Mouse (Mus musculus): ENCODE measurements around the gene Pepd.

Gene Pepd

DNA sequence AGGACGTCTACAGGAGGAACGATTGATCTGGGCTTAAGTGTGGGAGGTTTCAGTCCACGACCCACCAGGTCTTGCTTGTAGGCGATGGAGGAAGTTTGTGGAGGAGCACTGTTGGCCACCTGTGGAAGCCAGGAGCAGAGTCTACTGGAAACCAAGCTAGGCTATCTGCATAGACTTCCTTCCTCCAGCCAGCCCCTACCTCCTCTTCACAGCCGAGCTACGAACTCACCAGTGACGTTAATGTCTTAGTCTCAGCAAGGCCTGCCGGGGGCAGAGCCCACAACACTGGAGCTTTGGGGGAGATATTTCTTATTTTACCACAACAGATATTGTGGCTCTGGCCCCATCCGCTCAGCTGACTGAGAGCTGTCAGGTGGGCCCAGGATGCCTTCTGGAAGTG, 73.0 kb downstream of the Pepd start:
- no peak for DNase-seq

GRCm38 (mm10) chr7:34985646-34986045, 73.5 kb downstream of the Pepd start:
- DNase-seq, result no peak

DNA sequence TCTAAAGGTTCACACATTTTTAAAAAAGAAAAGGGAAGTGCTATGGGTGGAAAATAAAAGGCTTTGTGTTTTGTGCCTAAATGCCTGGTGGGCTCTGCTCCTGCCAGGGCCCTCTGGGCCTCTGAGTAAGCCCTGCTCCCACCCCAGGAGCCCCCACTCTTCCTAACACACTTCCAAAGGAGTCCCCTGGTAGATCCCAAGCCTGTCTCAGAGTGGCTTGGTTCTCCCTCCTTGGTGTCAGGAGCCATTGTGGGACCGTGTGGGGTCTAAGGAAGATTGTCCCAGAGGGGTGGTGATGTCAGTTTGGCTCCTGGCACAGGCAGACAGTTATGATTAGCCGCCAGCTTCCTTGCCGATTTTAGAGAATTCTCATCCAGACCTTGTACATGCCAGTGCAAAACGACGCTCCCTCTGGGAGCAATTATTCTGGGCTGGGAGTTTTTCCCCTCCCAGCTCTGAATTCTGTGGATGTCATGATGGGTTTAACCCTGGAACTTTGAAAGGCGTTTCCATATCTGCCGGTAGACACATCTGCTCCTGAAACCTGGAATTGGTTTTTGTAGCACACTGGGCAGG, 74.5 kb downstream of the Pepd start:
- no peak for DNase-seq

DNA sequence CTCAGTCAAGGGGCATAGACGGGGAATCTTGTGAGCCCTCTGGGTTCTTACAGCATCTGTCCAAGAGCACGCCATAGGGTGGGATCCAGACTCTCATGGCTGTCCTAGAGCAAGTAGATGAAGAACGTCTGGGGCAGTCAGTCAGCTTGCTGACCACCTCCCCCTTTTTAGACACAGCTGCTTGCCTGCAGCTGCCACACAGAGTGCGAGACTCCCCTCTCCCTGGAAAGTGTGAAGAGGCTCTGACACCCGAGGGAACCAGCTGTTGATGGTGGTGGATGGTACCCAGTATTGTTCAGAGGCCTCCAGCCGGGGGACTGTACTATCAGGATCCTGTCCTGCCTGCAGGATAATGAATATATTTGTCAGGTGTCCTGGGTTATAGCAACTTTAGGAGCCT, 75.1 kb downstream of the Pepd start:
- no peak for DNase-seq

DNA sequence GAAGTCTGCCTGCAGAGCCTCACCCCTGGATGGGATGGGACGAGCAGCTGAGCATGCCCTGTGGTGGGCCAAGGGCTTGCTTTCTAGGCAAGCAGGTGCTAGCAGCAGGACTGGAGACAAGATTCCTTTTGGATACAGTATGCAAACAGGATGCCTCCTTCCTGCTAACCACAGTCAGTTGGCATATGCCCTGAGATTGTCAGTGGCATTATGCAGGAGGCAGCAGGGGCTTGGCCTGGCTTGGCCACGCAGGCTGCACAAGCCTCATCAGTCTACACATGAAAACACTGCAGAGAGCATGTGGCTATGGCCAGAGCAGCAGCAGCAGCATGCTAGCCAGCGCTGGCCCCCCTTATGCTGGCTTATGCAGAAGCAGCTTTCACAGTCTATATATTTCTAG, 76.3 kb downstream of the Pepd start:
- no peak for DNase-seq

- no peak for DNase-seq
Measured at GRCm38 (mm10) chr7:34991731-34992246, 79.6 kb downstream of the Pepd start.

DNA sequence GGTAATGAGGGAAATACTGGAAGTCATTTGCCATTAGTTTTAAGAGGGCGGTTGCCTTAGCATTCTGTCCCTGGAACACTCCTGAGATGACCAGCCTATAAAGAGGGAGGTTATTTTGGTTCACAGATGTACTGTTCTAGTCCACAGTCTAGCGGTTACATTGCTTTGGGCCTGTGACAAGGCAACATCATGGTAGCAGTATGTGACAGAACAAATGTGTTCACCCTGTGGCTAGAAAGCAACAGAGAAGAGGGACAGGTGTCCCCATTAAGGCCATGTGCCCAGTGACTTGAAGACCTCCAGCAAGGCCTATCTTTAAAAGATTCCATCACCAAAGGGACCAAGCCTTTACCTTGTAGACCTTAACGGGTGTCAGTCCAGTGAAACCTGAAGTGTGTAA, 80.6 kb downstream of the Pepd start:
- no peak for DNase-seq

- DNase-seq, result no peak
Measured at GRCm38 (mm10) chr7:34995872-34996662, 83.9 kb downstream of the Pepd start.

DNA sequence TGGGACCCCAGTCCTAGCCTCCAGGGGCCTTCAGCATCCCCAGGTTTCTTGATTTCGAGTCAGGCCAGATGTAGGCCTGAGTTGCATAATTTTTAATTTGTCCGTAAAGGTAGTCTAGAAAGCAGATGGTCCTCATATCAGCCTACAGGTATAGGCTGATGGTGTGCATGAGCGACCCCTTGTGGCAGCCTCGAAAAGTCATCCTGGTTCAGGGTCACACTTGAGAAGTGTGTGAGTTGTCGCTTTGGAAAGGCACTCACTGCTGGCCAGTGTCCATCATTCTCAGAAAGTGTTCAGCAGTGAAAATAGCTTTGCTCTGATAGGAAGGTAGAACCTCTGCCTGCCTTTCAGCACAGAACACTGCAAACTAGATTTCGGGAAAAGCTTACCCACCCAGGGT, 88.7 kb downstream of the Pepd start:
- DNase-seq, result peak; percentile 55

GRCm38 (mm10) chr7:35003171-35003737, 91.1 kb downstream of the Pepd start:
- no peak for DNase-seq

GRCm38 (mm10) chr7:35006661-35007060, 94.5 kb downstream of the Pepd start:
- no peak for DNase-seq

DNA sequence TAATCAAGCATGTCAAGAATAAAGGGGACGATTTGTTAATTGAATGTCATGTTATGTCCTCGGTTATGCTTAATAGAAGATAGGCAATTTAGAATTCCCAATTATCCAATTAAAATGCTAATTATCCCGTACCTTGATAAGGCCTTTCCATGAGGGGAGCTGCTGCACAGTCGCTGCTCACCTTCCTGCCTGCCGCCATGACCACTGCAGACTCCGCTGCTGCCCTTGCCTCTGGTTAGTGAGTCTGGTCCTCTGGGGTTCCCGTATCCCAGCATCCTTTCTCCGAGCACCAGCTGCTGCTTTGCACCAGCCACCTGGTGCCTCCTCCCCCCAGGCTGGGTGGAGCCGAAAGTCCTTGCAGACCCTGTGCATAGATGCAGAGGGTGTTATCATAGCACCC, 101.0 kb downstream of the Pepd start:
- DNase-seq, result no peak

DNA sequence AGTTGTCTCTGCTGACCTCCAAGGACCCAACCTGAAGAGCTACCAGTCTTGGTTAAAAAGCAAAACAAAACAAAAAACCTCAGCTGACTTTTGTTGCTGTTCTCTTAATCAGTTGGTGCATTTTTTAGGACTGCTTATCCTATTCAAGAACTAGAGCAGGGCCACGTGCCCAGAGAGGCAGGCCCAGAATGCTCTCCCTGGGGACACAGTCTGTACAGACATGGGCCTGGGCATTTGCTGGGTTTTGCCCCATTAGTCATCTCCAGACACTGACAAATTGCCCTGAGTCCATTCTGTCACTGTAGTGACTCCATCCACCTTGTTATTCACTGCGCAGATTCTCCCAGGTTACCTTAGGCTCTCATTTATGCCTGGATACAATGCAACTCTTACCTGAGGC, 103.1 kb downstream of the Pepd start:
- DNase-seq, result no peak

GRCm38 (mm10) chr7:35021365-35021764, 109.2 kb downstream of the Pepd start:
- DNase-seq, result no peak

GRCm38 (mm10) chr7:35023251-35023650, 111.1 kb downstream of the Pepd start:
- DNase-seq, result no peak

DNA sequence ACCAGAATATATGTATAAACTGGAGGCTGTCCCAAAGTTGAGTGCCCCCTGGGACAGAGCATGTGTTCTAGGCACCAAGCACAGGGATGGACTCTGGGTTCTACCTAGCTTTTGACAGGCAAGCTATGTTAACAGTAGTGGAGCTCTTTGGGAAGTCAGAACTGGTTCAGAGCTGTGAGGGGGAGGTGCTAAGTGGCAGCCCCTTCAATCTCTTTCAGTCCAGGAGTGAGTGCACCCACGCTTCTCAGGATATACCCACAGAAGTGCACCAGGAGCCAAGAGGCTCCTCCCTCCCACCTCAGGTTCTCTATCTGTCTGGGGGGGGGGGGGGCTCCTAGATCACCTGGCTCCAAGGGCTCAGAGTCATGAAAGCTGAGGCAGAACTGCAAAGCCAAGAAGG, 112.2 kb downstream of the Pepd start:
- DNase-seq, result no peak

GRCm38 (mm10) chr7:35025409-35026275, 113.5 kb downstream of the Pepd start:
- DNase-seq, result peak; percentile 90

GRCm38 (mm10) chr7:35026276-35026630, 114.1 kb downstream of the Pepd start:
- DNase-seq, result no peak

GRCm38 (mm10) chr7:35026838-35027291, 114.7 kb downstream of the Pepd start:
- peak; percentile 80 for DNase-seq

DNA sequence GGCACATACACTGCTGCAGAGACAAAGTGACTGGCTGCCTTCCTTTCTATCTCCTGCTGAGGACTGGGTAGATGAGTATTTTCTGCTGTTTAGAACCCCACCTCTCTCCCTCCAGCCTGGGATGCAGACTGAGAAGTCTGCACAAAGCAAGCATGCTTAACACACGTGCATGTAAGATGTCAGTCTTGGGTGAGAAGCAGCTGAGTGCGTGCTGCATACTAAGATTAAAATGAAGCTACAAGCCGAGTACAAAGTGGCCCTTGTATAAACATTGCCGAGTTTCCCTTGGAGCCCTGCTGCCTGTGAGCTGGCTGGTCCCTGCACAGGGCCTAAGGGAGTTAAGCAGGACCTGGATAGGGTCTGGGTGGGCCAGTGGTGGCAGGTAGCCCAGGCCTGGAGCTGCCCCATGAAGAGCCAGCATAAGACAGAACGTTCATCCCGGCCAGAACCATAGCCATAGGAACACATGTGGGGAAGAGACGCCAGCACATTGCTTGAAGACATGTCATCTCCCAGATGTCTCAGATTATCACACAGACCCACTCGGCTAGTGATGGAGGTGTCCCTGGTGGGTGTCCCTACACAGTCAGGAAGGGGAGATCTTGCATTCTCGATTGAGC, 115.7 kb downstream of the Pepd start:
- no peak for DNase-seq

GRCm38 (mm10) chr7:35028559-35028958, 116.4 kb downstream of the Pepd start:
- DNase-seq, result peak; percentile 32

DNA sequence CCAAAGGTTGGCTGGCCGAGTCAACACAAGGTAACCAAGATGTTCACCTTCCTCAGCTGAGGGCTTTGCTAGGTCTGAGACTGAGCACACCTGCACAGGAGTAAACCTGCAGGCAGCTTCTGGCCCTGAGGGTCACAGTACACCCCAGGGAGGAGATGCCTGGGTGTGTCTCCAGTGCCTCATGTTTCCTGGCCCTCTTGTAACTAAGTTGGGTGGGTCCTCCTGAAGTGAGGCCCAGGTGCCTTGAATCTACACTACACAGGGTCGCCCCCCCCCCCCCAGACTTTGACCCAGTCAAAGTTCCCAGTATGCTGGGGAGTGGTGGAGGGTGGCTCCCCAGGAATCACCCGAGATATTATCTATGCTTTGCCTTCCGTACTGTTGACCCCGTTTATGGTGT, 117.0 kb downstream of the Pepd start:
- DNase-seq, result no peak

DNA sequence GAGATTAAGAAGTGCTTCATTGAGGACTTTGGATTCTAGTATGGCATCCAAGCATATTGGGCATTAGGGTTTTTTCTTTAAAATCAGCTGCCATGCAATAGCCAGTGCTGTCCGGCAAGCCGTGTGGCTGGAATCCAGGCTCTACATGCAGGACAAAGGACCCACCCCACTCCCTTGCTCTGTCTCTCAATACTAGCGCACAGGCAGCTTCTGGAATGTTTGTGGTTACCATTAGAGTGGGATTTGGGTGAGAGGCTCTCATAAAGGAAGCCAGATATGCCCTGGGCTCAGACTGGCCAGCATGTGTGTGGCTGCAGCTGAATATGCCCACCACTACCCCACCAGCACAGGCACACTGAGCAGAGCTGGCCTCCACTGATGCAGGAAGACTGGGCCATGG, 117.5 kb downstream of the Pepd start:
- DNase-seq, result no peak

Data from lung, postnatal 14 days (tissue).